ENCODE assay signal across 7 mouse cellular contexts in genomic region chr12:22906156-22906555, GRCm38 (mm10).
DNase-seq lines count a peak whose midpoint lies in the region; ATAC-seq and TF ChIP-seq lines count a peak whose summit lies in the region.
"Not testable (repeated sequence)": the region's sequence is repeated elsewhere in the genome, so short reads cannot be mapped to it uniquely, and the experiment has no call there.

No protein-coding gene starts in this region.

- TF ChIP-seq CTCF in brain, embryonic 14.5 days (IDR thresholded peaks at IDR 0.05; ENCODE audit: borderline replicate concordance, extremely low read depth, insufficient read depth, insufficient read length), result not testable (repeated sequence)

- peak overlapping the region; percentile 48 for H3K9ac ChIP-seq in forebrain, embryonic 16.5 days (replicated peaks; ENCODE audit: low read depth, low read length)
- H3K9ac ChIP-seq in hindbrain, embryonic 13.5 days, result peak overlapping the region; percentile 74
- H3K9ac ChIP-seq in liver, embryonic 15.5 days, result not testable (repeated sequence)
- H3K9ac ChIP-seq in neural tube, embryonic 12.5 days, result peak overlapping the region; percentile 53
- peak overlapping the region; percentile 63 for H3K9ac ChIP-seq in stomach, embryonic 16.5 days (ENCODE audit: low read length)

- H3K4me1 ChIP-seq in forebrain, embryonic 16.5 days (replicated peaks; ENCODE audit: control insufficient read depth, insufficient read depth, low read length); hindbrain, embryonic 13.5 days (replicated peaks); liver, embryonic 15.5 days (replicated peaks); neural tube, embryonic 12.5 days; stomach, embryonic 16.5 days (ENCODE audit: control insufficient read depth, insufficient read depth, low read length): not testable (repeated sequence)

- not testable (repeated sequence) for H3K27me3 ChIP-seq in forebrain, embryonic 16.5 days (replicated peaks; ENCODE audit: control insufficient read depth, insufficient read depth, low read length); hindbrain, embryonic 13.5 days; liver, embryonic 15.5 days; neural tube, embryonic 12.5 days (replicated peaks); stomach, embryonic 16.5 days (ENCODE audit: control insufficient read depth, insufficient read depth, low read length)

- peak overlapping the region; percentile 38 for H3K4me2 ChIP-seq in forebrain, embryonic 16.5 days (ENCODE audit: low read length)
- H3K4me2 ChIP-seq in hindbrain, embryonic 13.5 days, result peak overlapping the region; percentile 59
- peak overlapping the region; percentile 65 for H3K4me2 ChIP-seq in liver, embryonic 15.5 days
- H3K4me2 ChIP-seq in neural tube, embryonic 12.5 days (replicated peaks), result peak overlapping the region; percentile 66
- H3K4me2 ChIP-seq in stomach, embryonic 16.5 days (ENCODE audit: low read depth, low read length), result peak overlapping the region; percentile 54

- DNase-seq in brain, embryonic 14.5 days (ENCODE audit: low read depth), result peak; percentile 61
- peak; percentile 13 to 14 for DNase-seq in layer of hippocampus, postnatal 10 days (ENCODE audit: low spot score in 2 of 2)

- 2% methylated on average over 45 of the region's 53 CpGs for WGBS in forebrain, embryonic 16.5 days
- under 1% methylated on average over 49 of the region's 53 CpGs for WGBS in hindbrain, embryonic 13.5 days
- whole genome bisulfite sequencing in liver, embryonic 15.5 days (ENCODE audit: insufficient replicate concordance), result under 1% methylated on average over 31 of the region's 53 CpGs
- WGBS in neural tube, embryonic 12.5 days, result under 1% methylated on average over 51 of the region's 53 CpGs
- under 1% methylated on average over 47 of the region's 53 CpGs for WGBS in stomach, embryonic 16.5 days

- TF ChIP-seq POLR2A in brain, embryonic 14.5 days (IDR thresholded peaks at IDR 0.05; ENCODE audit: borderline replicate concordance, extremely low read depth, insufficient read depth, insufficient read length, poor library complexity, severe bottlenecking), result not testable (repeated sequence)

- not testable (repeated sequence) for H3K36me3 ChIP-seq in forebrain, embryonic 16.5 days (ENCODE audit: control insufficient read depth, insufficient read depth); hindbrain, embryonic 13.5 days; liver, embryonic 15.5 days (replicated peaks); neural tube, embryonic 12.5 days; stomach, embryonic 16.5 days (ENCODE audit: control insufficient read depth, insufficient read depth, low read length)

- H3K27ac ChIP-seq in forebrain, embryonic 16.5 days (ENCODE audit: low read length); liver, embryonic 15.5 days (replicated peaks); neural tube, embryonic 12.5 days; stomach, embryonic 16.5 days (ENCODE audit: low read length): not testable (repeated sequence)
- peak overlapping the region; percentile 55 for H3K27ac ChIP-seq in hindbrain, embryonic 13.5 days

- peak; percentile 57 for ATAC-seq in forebrain, embryonic 16.5 days
- ATAC-seq in hindbrain, embryonic 13.5 days (ENCODE audit: low FRiP score), result peak; percentile 77; the same call in 1 of the 2 replicates
- ATAC-seq in liver, embryonic 15.5 days (ENCODE audit: insufficient read depth); stomach, embryonic 16.5 days (ENCODE audit: insufficient read depth, low FRiP score): not testable (repeated sequence)
- peak; percentile 66; the same call in 1 of the 2 replicates for ATAC-seq in neural tube, embryonic 12.5 days (ENCODE audit: low FRiP score, low read depth)

- peak overlapping the region; percentile 47 for H3K4me3 ChIP-seq in forebrain, embryonic 16.5 days (replicated peaks; ENCODE audit: low read length)
- peak overlapping the region; percentile 60 for H3K4me3 ChIP-seq in hindbrain, embryonic 13.5 days
- H3K4me3 ChIP-seq in liver, embryonic 15.5 days (replicated peaks), result peak overlapping the region; percentile 43
- H3K4me3 ChIP-seq in neural tube, embryonic 12.5 days, result peak overlapping the region; percentile 56
- peak overlapping the region; percentile 54 for H3K4me3 ChIP-seq in stomach, embryonic 16.5 days (replicated peaks; ENCODE audit: low read length)

- H3K9me3 ChIP-seq in forebrain, embryonic 16.5 days (ENCODE audit: control insufficient read depth, low read length); hindbrain, embryonic 13.5 days; liver, embryonic 15.5 days (replicated peaks); neural tube, embryonic 12.5 days; stomach, embryonic 16.5 days (replicated peaks; ENCODE audit: control insufficient read depth, low read length): not testable (repeated sequence)
